In the genomic region with DNA sequence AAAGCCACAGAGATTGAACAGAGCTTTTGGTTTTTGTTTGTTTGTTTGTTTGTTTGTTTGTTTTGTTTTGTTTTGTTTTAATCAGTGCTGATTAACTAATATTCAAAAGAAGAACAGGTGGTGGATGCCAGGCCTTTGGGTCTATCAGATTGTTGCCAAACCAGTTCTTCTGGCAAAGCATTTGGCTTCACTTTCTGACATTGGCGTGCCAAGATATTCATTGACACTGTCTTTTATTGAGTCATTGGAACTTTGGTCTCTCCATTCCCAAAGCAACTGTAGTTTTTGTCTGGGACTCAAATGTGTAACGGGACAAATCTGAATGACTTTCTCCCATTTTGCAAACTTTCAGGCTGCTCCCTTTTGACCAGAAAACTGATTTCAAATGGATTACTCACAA, we compare ENCODE assay signal across 26 mouse cellular contexts.
DNase-seq lines count a peak whose midpoint lies in the region; ATAC-seq and TF ChIP-seq lines count a peak whose summit lies in the region.
"Had no signal": no experiment of that assay in that cellular context is flagged by ENCODE, and none has a peak within 500 bp of the region (broad histone marks: within the 10 kb centered on the region; RNA-seq: fewer than 3 reads in every experiment).

No protein-coding gene starts in this region.

- DNase-seq in cerebellum, postnatal 10 days: peak; percentile 26 to 35
- DNase-seq in cerebellum, adult 11-12 months: no peak
- peak; percentile 9 for DNase-seq in hindbrain, postnatal 0 days (ENCODE audit: low spot score)
- DNase-seq in hindbrain, embryonic 14.5 days (ENCODE audit: low spot score): no peak
- peak; percentile 76 for DNase-seq in liver, adult 2 months (ENCODE audit: extremely low read depth, low read depth, low spot score)
- no peak for DNase-seq in liver, embryonic 11.5 days (ENCODE audit: low spot score)
- no peak for DNase-seq in urinary bladder, postnatal 4 days (ENCODE audit: low spot score in 2 of 2)
- DNase-seq: adrenal gland, postnatal 10 days; adrenal gland, postnatal 36 days; cerebellum, adult 11 months; cerebellum, adult 8-10 months; cerebellum, postnatal 36 days; embryo, embryonic 11 days; forebrain, postnatal 0 days; gastrocnemius, adult 2 months; gastrocnemius, postnatal 14 days; heart, adult 11 months had no signal

- H3K79me2 ChIP-seq in liver, adult 2 months (ENCODE audit: control insufficient read depth, insufficient read depth, low read length): no peaks in the 10 kb centered on the region

- WGBS in hindbrain, postnatal 0 days: 66% methylated on average over 2 of the region's 2 CpGs
- 79% methylated on average over 2 of the region's 2 CpGs for WGBS in hindbrain, embryonic 14.5 days
- 22% methylated on average over 2 of the region's 2 CpGs for WGBS in liver, adult 2 months
- WGBS in liver, embryonic 11.5 days: 89% methylated on average over 2 of the region's 2 CpGs

- no peak overlapping the region for H3K9ac ChIP-seq in hindbrain, postnatal 0 days (replicated peaks; ENCODE audit: low read length)
- H3K9ac ChIP-seq in hindbrain, embryonic 14.5 days: no peak overlapping the region
- H3K9ac ChIP-seq in liver, adult 2 months (ENCODE audit: low read depth, low read length): no peak overlapping the region
- H3K9ac ChIP-seq in liver, embryonic 11.5 days (ENCODE audit: low read depth, low read length): no peak overlapping the region
- H3K9ac ChIP-seq: embryonic facial prominence, embryonic 13.5 days; forebrain, embryonic 12.5 days; forebrain, postnatal 0 days; hindbrain, embryonic 12.5 days had no signal

- no peaks in the 10 kb centered on the region for H3K4me1 ChIP-seq in hindbrain, postnatal 0 days (ENCODE audit: insufficient read depth, low read length)
- no peaks in the 10 kb centered on the region for H3K4me1 ChIP-seq in hindbrain, embryonic 14.5 days (replicated peaks; ENCODE audit: control insufficient read depth, insufficient read depth, low read length)
- H3K4me1 ChIP-seq in liver, adult 2 months (ENCODE audit: control insufficient read depth, insufficient read depth, low read length): no peaks in the 10 kb centered on the region; the same call in 1 of the 2 replicates
- H3K4me1 ChIP-seq in liver, embryonic 11.5 days (replicated peaks; ENCODE audit: control insufficient read depth, insufficient read depth, low read length): no peaks in the 10 kb centered on the region
- H3K4me1 ChIP-seq: embryonic facial prominence, embryonic 13.5 days; forebrain, embryonic 12.5 days; hindbrain, embryonic 12.5 days had no signal

- H3K36me3 ChIP-seq in hindbrain, postnatal 0 days (ENCODE audit: insufficient read depth, low read length): no peaks in the 10 kb centered on the region
- no peaks in the 10 kb centered on the region for H3K36me3 ChIP-seq in hindbrain, embryonic 14.5 days (replicated peaks; ENCODE audit: control insufficient read depth, insufficient read depth)
- H3K36me3 ChIP-seq in liver, adult 2 months (ENCODE audit: control insufficient read depth, insufficient read depth, low read length): no peaks in the 10 kb centered on the region
- no peaks in the 10 kb centered on the region for H3K36me3 ChIP-seq in liver, embryonic 11.5 days (ENCODE audit: control insufficient read depth, insufficient read depth, low read length)
- H3K36me3 ChIP-seq: embryonic facial prominence, embryonic 10.5 days; embryonic facial prominence, embryonic 13.5 days; forebrain, embryonic 12.5 days; hindbrain, embryonic 12.5 days had no signal

- no peak overlapping the region for H3K4me3 ChIP-seq in hindbrain, postnatal 0 days (ENCODE audit: low read length)
- H3K4me3 ChIP-seq in hindbrain, embryonic 14.5 days (replicated peaks; ENCODE audit: low read length): no peak overlapping the region
- no peak overlapping the region for H3K4me3 ChIP-seq in liver, adult 2 months (ENCODE audit: insufficient read depth, low read depth, low read length)
- no peak overlapping the region for H3K4me3 ChIP-seq in liver, embryonic 11.5 days (ENCODE audit: low read depth, low read length)
- H3K4me3 ChIP-seq: embryonic facial prominence, embryonic 10.5 days; embryonic facial prominence, embryonic 13.5 days; erythroblast, embryonic 14.5 days; forebrain, embryonic 12.5 days; gastrocnemius, adult 2 months; hindbrain, embryonic 12.5 days had no signal

- H3K9me3 ChIP-seq in hindbrain, postnatal 0 days (ENCODE audit: low read length): no peaks in the 10 kb centered on the region
- H3K9me3 ChIP-seq in hindbrain, embryonic 14.5 days (ENCODE audit: control insufficient read depth, low read length): no peaks in the 10 kb centered on the region
- no peaks in the 10 kb centered on the region for H3K9me3 ChIP-seq in liver, embryonic 11.5 days (ENCODE audit: control insufficient read depth, low read length)
- H3K9me3 ChIP-seq: embryonic facial prominence, embryonic 10.5 days; embryonic facial prominence, embryonic 13.5 days; forebrain, embryonic 12.5 days; hindbrain, embryonic 12.5 days had no signal

- no peak for TF ChIP-seq CTCF in hindbrain, postnatal 0 days (IDR thresholded peaks at IDR 0.05; ENCODE audit: low read depth)
- no peak for TF ChIP-seq CTCF in liver, adult 2 months (IDR thresholded peaks at IDR 0.05; ENCODE audit: low read depth, low read length)

- no peaks in the 10 kb centered on the region for H3K27me3 ChIP-seq in hindbrain, postnatal 0 days (ENCODE audit: insufficient read depth, low read length)
- H3K27me3 ChIP-seq in hindbrain, embryonic 14.5 days (ENCODE audit: control insufficient read depth, insufficient read depth, low read length): peaks cover 53% of the 10 kb centered on the region; the same call in 1 of the 2 replicates
- no peaks in the 10 kb centered on the region for H3K27me3 ChIP-seq in liver, adult 2 months (ENCODE audit: control insufficient read depth, insufficient read depth, low read length)
- H3K27me3 ChIP-seq in liver, embryonic 11.5 days (replicated peaks; ENCODE audit: control insufficient read depth, insufficient read depth, low read length): peaks cover 12% of the 10 kb centered on the region

- no peak overlapping the region for H3K27ac ChIP-seq in hindbrain, postnatal 0 days
- no peak overlapping the region for H3K27ac ChIP-seq in hindbrain, embryonic 14.5 days
- H3K27ac ChIP-seq in liver, adult 2 months (replicated peaks; ENCODE audit: insufficient read depth, low read depth, low read length): no peak overlapping the region
- H3K27ac ChIP-seq in liver, embryonic 11.5 days (ENCODE audit: low read depth, low read length): no peak overlapping the region
- H3K27ac ChIP-seq: embryonic facial prominence, embryonic 10.5 days; embryonic facial prominence, embryonic 13.5 days; forebrain, embryonic 12.5 days; gastrocnemius, adult 2 months; hindbrain, embryonic 12.5 days had no signal

- ATAC-seq in hindbrain, postnatal 0 days: no peak
- ATAC-seq in hindbrain, embryonic 14.5 days (ENCODE audit: low FRiP score): no peak
- no peak for ATAC-seq in liver, embryonic 11.5 days (replicated peaks; ENCODE audit: low FRiP score)
- ATAC-seq: forebrain, postnatal 0 days; hindbrain, embryonic 16.5 days; inflammation-experienced regulatory T-cells, adult 6 months; Patski had no signal

- no peak for TF ChIP-seq POLR2A in liver, adult 2 months (IDR thresholded peaks at IDR 0.05; ENCODE audit: extremely low read depth, insufficient read depth, low read length)

- no peak overlapping the region for H3K4me2 ChIP-seq in hindbrain, postnatal 0 days (ENCODE audit: low read depth, low read length)
- no peak overlapping the region for H3K4me2 ChIP-seq in hindbrain, embryonic 14.5 days (replicated peaks)
- H3K4me2 ChIP-seq in liver, embryonic 11.5 days: no peak overlapping the region
- H3K4me2 ChIP-seq: embryonic facial prominence, embryonic 13.5 days; forebrain, embryonic 12.5 days; heart, embryonic 11.5 days; hindbrain, embryonic 12.5 days had no signal

Comparison
In these comparisons a context has a peak if more than half of its experiments do, and no peak if none do; other contexts are left out.
1. DNase-seq: peak in cerebellum, postnatal 10 days (2 of 2), hindbrain, postnatal 0 days (single experiment) and liver, adult 2 months (single experiment); none in cerebellum, adult 11-12 months (single experiment), hindbrain, embryonic 14.5 days (single experiment), liver, embryonic 11.5 days (single experiment) and urinary bladder, postnatal 4 days (0 of 2).